Mouse (Mus musculus) erythroblast, embryonic 14.5 days (primary cell): ENCODE data around the gene Mtor.

Source experiments
- GATA1 ChIP-seq: IDR thresholded peaks from 2 replicates; pipeline ENCODE4 v1.6.1; 2012; ENCODE audit warnings: low read length, inconsistent platforms, mixed read lengths
- TAL1 ChIP-seq: IDR thresholded peaks from 3 replicates; pipeline ENCODE4 v1.6.1; 2012; ENCODE audit warnings: low read length, inconsistent platforms, mixed read lengths

- no peak for TF ChIP-seq GATA1
- no peak for TF ChIP-seq TAL1
Measured at GRCm38 (mm10) chr4:148600316-148600715, 151.9 kb downstream of the Mtor start.
